Mouse (Mus musculus): ENCODE measurements around the gene Npas3.

Npas3 gene

GRCm38 (mm10) chr12:53997141-53997540, 748.7 kb downstream of the Npas3 start:
- no peak for DNase-seq (ENCODE audit: low spot score)

- DNase-seq (ENCODE audit: low spot score) = no peak
These were observed 751.5 kb downstream of the Npas3 start for GRCm38 (mm10) chr12:53999647-54000637.

- DNase-seq (ENCODE audit: low spot score) = peak; percentile 22
These were observed 754.0 kb downstream of the Npas3 start for GRCm38 (mm10) chr12:54002496-54002895.

GRCm38 (mm10) chr12:54004606-54005005, 756.1 kb downstream of the Npas3 start:
- DNase-seq (ENCODE audit: low spot score) = no peak

- DNase-seq (ENCODE audit: low spot score) = no peak
These were observed 757.1 kb downstream of the Npas3 start for GRCm38 (mm10) chr12:54005546-54005945.

- no peak for DNase-seq (ENCODE audit: low spot score)
These were observed 766.8 kb downstream of the Npas3 start for GRCm38 (mm10) chr12:54015304-54015703.

- no peak for DNase-seq (ENCODE audit: low spot score)
These were observed 769.5 kb downstream of the Npas3 start for GRCm38 (mm10) chr12:54017949-54018348.

- no peak for DNase-seq (ENCODE audit: low spot score)
These were observed 771.5 kb downstream of the Npas3 start for GRCm38 (mm10) chr12:54019979-54020378.

GRCm38 (mm10) chr12:54034666-54035346, 786.3 kb downstream of the Npas3 start:
- peak; percentile 66 for DNase-seq (ENCODE audit: low spot score)

GRCm38 (mm10) chr12:54037602-54038001, 789.1 kb downstream of the Npas3 start:
- DNase-seq (ENCODE audit: low spot score) = no peak

- DNase-seq (ENCODE audit: low spot score) = no peak
These were observed 794.6 kb downstream of the Npas3 start for GRCm38 (mm10) chr12:54042996-54043544.

- DNase-seq (ENCODE audit: low spot score) = no peak
These were observed 796.3 kb downstream of the Npas3 start for GRCm38 (mm10) chr12:54044606-54045334.

- DNase-seq (ENCODE audit: low spot score) = no peak
These were observed 796.9 kb downstream of the Npas3 start for GRCm38 (mm10) chr12:54045360-54045759.

- DNase-seq (ENCODE audit: low spot score) = no peak
These were observed 798.3 kb downstream of the Npas3 start for GRCm38 (mm10) chr12:54046824-54047223.

GRCm38 (mm10) chr12:54048126-54048525, 799.6 kb downstream of the Npas3 start:
- DNase-seq (ENCODE audit: low spot score) = no peak

- DNase-seq (ENCODE audit: low spot score) = no peak
These were observed 801.4 kb downstream of the Npas3 start for GRCm38 (mm10) chr12:54049926-54050325.

GRCm38 (mm10) chr12:54052939-54053338, 804.5 kb downstream of the Npas3 start:
- DNase-seq (ENCODE audit: low spot score) = no peak

GRCm38 (mm10) chr12:54053598-54053997, 805.1 kb downstream of the Npas3 start:
- DNase-seq (ENCODE audit: low spot score) = no peak

- peak; percentile 87 for DNase-seq (ENCODE audit: low spot score)
These were observed 812.3 kb downstream of the Npas3 start for GRCm38 (mm10) chr12:54060732-54061131.

GRCm38 (mm10) chr12:54061168-54061567, 812.7 kb downstream of the Npas3 start:
- no peak for DNase-seq (ENCODE audit: low spot score)

GRCm38 (mm10) chr12:54064986-54065385, 816.5 kb downstream of the Npas3 start:
- DNase-seq (ENCODE audit: low spot score) = no peak

GRCm38 (mm10) chr12:54065607-54066006, 817.1 kb downstream of the Npas3 start:
- DNase-seq (ENCODE audit: low spot score) = no peak
